Mouse (Mus musculus): ENCODE measurements at regions not wholly inside any gene's neighbourhood (a gene's known extent, or its start where the extent isn't known, plus 50 kb on each side); places are given as distances from the start of the nearest gene placed in this dataset.

DNA sequence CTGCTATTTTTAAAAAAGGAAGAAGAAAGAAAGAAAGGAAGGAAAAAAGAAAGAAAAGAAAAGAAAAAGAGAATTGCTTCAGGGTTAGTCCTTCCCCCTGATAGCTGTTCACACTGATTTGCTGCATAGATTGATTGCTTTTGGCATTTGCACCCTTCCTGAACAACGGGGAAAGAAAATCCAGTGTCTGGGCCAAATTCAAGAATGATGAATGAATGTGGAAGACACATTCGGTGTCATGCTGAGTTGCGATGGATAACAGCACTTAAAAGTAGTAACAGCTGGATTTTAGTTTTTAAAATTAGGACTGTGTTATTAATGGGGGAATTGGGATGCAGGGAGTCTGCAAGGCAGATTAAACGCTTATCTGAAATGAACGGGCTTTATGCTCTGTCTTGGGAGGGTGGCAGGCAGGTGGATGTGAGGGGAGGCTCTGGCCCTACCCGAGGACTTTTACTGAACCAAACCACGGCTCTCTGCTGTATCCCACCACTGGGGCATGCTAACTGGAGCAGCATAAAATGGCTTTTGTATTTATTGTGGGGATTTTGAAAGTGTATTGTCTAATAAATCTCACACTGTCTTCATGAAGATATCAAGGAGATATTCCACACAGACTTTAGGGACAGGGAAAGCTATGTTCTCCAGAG lies 114.4 kb downstream of the Lca5 start:
- H3K9ac ChIP-seq (replicated peaks; ENCODE audit: low read length), result no peak overlapping the region; the same call in 1 of the 2 replicates
- peak overlapping the region; percentile 71 for H3K27ac ChIP-seq (replicated peaks; ENCODE audit: low read depth, low read length)
- no peaks in the 10 kb centered on the region for H3K9me3 ChIP-seq (ENCODE audit: control insufficient read depth, low read length)
- no peaks in the 10 kb centered on the region for H3K36me3 ChIP-seq (ENCODE audit: control insufficient read depth, insufficient read depth, low read length)
- H3K4me2 ChIP-seq (ENCODE audit: low read length), result peak overlapping the region; percentile 32
- H3K27me3 ChIP-seq (ENCODE audit: control insufficient read depth, insufficient read depth, low read length), result no peaks in the 10 kb centered on the region
- WGBS, result 20% methylated on average over 7 of the region's 7 CpGs
- H3K4me1 ChIP-seq (ENCODE audit: control insufficient read depth, insufficient read depth, low read length), result peaks cover 12% of the 10 kb centered on the region
- peak; percentile 37; the same call in 1 of the 2 replicates for ATAC-seq (ENCODE audit: low FRiP score, low TSS enrichment)
- peak; percentile 49 for DNase-seq
- no peak overlapping the region for H3K4me3 ChIP-seq (replicated peaks; ENCODE audit: low read depth, low read length)

- H3K4me2 ChIP-seq (ENCODE audit: low read length), result peak overlapping the region; percentile 32
- no peak overlapping the region for H3K4me3 ChIP-seq (replicated peaks; ENCODE audit: low read depth, low read length)
- 7% methylated on average over 6 of the region's 6 CpGs for WGBS
- DNase-seq (peak; percentile 79), ATAC-seq (ENCODE audit: low FRiP score, low TSS enrichment) (peak; percentile 87; the same call in 1 of the 2 replicates)
- H3K27ac ChIP-seq (replicated peaks; ENCODE audit: low read depth, low read length), result peak overlapping the region; percentile 72
- H3K27me3 ChIP-seq (ENCODE audit: control insufficient read depth, insufficient read depth, low read length), result no peaks in the 10 kb centered on the region
- H3K4me1 ChIP-seq (ENCODE audit: control insufficient read depth, insufficient read depth, low read length), result peaks cover 12% of the 10 kb centered on the region
- H3K36me3 ChIP-seq (ENCODE audit: control insufficient read depth, insufficient read depth, low read length), result no peaks in the 10 kb centered on the region
- no peaks in the 10 kb centered on the region for H3K9me3 ChIP-seq (ENCODE audit: control insufficient read depth, low read length)
- no peak overlapping the region for H3K9ac ChIP-seq (replicated peaks; ENCODE audit: low read length)
Observed at GRCm38 (mm10) chr9:83325910-83326309, 115.0 kb downstream of the Lca5 start.

GRCm38 (mm10) chr9:83324336-83324735 lies 116.6 kb downstream of the Lca5 start:
- H3K4me2 ChIP-seq (ENCODE audit: low read length), result no peak overlapping the region
- H3K9me3 ChIP-seq (ENCODE audit: control insufficient read depth, low read length), result no peaks in the 10 kb centered on the region
- peaks cover 12% of the 10 kb centered on the region for H3K4me1 ChIP-seq (ENCODE audit: control insufficient read depth, insufficient read depth, low read length)
- no peaks in the 10 kb centered on the region for H3K27me3 ChIP-seq (ENCODE audit: control insufficient read depth, insufficient read depth, low read length)
- H3K36me3 ChIP-seq (ENCODE audit: control insufficient read depth, insufficient read depth, low read length), result no peaks in the 10 kb centered on the region
- 83% methylated on average over 3 of the region's 3 CpGs for WGBS
- DNase-seq (no peak), ATAC-seq (ENCODE audit: low FRiP score, low TSS enrichment) (no peak)
- H3K9ac ChIP-seq (replicated peaks; ENCODE audit: low read length), result no peak overlapping the region
- no peak overlapping the region for H3K27ac ChIP-seq (replicated peaks; ENCODE audit: low read depth, low read length)
- no peak overlapping the region for H3K4me3 ChIP-seq (replicated peaks; ENCODE audit: low read depth, low read length)

- Histone ChIP-seq H3K27ac (replicated peaks; ENCODE audit: low read depth, low read length) (no peak overlapping the region), H3K4me2 (ENCODE audit: low read length) (no peak overlapping the region), H3K4me1 (ENCODE audit: control insufficient read depth, insufficient read depth, low read length) (peaks cover 12% of the 10 kb centered on the region), H3K36me3 (ENCODE audit: control insufficient read depth, insufficient read depth, low read length) (no peaks in the 10 kb centered on the region), H3K27me3 (ENCODE audit: control insufficient read depth, insufficient read depth, low read length) (no peaks in the 10 kb centered on the region), H3K4me3 (replicated peaks; ENCODE audit: low read depth, low read length) (no peak overlapping the region), H3K9ac (replicated peaks; ENCODE audit: low read length) (no peak overlapping the region), H3K9me3 (ENCODE audit: control insufficient read depth, low read length) (no peaks in the 10 kb centered on the region)
- 69% methylated on average over 8 of the region's 8 CpGs for WGBS
- DNase-seq, result no peak
- ATAC-seq (ENCODE audit: low FRiP score, low TSS enrichment), result no peak
Observed at GRCm38 (mm10) chr9:83322991-83323583, 117.8 kb downstream of the Lca5 start.

DNA sequence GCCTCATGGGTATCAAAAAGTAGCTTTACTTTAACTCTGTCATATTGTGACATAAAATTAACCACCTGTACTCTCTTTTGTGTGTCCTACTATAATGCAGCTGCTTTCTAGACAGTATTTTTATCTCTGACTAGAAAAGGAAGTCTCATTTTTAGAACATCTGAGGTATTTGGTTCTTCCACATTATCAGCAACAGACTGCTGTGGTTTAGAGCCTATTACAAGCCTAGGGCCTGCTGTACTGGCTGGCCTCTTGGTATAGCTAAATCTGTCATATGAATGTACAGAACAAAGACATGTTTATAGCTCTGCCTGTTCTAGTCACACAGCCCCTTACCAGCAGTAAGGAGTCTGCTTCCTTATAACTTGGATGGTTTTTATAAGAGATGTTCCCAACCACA lies 119.1 kb downstream of the Lca5 start:
- ATAC-seq (ENCODE audit: low FRiP score, low TSS enrichment) (no peak), DNase-seq (no peak)
- no peak overlapping the region for H3K9ac ChIP-seq (replicated peaks; ENCODE audit: low read length)
- H3K27ac ChIP-seq (replicated peaks; ENCODE audit: low read depth, low read length), result no peak overlapping the region
- no peak overlapping the region for H3K4me3 ChIP-seq (replicated peaks; ENCODE audit: low read depth, low read length)
- H3K4me2 ChIP-seq (ENCODE audit: low read length), result no peak overlapping the region
- H3K27me3 ChIP-seq (ENCODE audit: control insufficient read depth, insufficient read depth, low read length), result no peaks in the 10 kb centered on the region
- no peaks in the 10 kb centered on the region for H3K36me3 ChIP-seq (ENCODE audit: control insufficient read depth, insufficient read depth, low read length)
- no peaks in the 10 kb centered on the region for H3K9me3 ChIP-seq (ENCODE audit: control insufficient read depth, low read length)
- peaks cover 16% of the 10 kb centered on the region for H3K4me1 ChIP-seq (ENCODE audit: control insufficient read depth, insufficient read depth, low read length)

- no peaks in the 10 kb centered on the region for H3K36me3 ChIP-seq (ENCODE audit: control insufficient read depth, insufficient read depth, low read length)
- WGBS, result 75% methylated on average over 4 of the region's 4 CpGs
- no peak for DNase-seq
- no peaks in the 10 kb centered on the region for H3K27me3 ChIP-seq (ENCODE audit: control insufficient read depth, insufficient read depth, low read length)
- peaks cover 15% of the 10 kb centered on the region for H3K4me1 ChIP-seq (ENCODE audit: control insufficient read depth, insufficient read depth, low read length)
- no peak overlapping the region for H3K4me3 ChIP-seq (replicated peaks; ENCODE audit: low read depth, low read length)
- ATAC-seq (ENCODE audit: low FRiP score, low TSS enrichment), result no peak
- H3K9me3 ChIP-seq (ENCODE audit: control insufficient read depth, low read length), result no peaks in the 10 kb centered on the region
- H3K27ac ChIP-seq (replicated peaks; ENCODE audit: low read depth, low read length), result no peak overlapping the region
- H3K9ac ChIP-seq (replicated peaks; ENCODE audit: low read length), result no peak overlapping the region
- H3K4me2 ChIP-seq (ENCODE audit: low read length), result no peak overlapping the region
Observed at GRCm38 (mm10) chr9:83320834-83321233, 120.1 kb downstream of the Lca5 start.

DNA sequence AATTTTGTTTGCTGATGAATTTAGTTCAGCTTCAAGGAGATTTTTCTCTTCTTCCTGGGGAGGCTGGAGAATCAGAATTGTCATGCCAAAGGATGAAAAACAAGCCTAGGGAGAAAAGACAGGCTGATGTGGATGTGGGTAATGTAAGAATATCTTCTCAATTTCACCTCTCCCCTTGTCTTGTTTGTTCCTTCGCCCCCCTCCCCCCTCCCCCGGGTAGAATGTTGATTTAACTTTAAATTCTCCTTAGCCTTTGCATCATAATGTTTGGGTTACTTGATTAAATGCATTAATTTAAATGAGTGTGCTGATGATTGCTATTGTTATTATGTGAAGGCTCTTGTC lies 124.1 kb downstream of the Lca5 start:
- Histone ChIP-seq H3K9me3 (ENCODE audit: control insufficient read depth, low read length) (no peaks in the 10 kb centered on the region), H3K27me3 (ENCODE audit: control insufficient read depth, insufficient read depth, low read length) (no peaks in the 10 kb centered on the region), H3K36me3 (ENCODE audit: control insufficient read depth, insufficient read depth, low read length) (no peaks in the 10 kb centered on the region), H3K4me1 (ENCODE audit: control insufficient read depth, insufficient read depth, low read length) (peaks cover 15% of the 10 kb centered on the region), H3K4me3 (replicated peaks; ENCODE audit: low read depth, low read length) (no peak overlapping the region), H3K4me2 (ENCODE audit: low read length) (peak overlapping the region; percentile 5; the same call in 1 of the 2 replicates), H3K27ac (replicated peaks; ENCODE audit: low read depth, low read length) (peak overlapping the region; percentile 60), H3K9ac (replicated peaks; ENCODE audit: low read length) (no peak overlapping the region)
- DNase-seq (no peak), ATAC-seq (ENCODE audit: low FRiP score, low TSS enrichment) (no peak)
- WGBS, result 71% methylated on average over 2 of the region's 2 CpGs

DNA sequence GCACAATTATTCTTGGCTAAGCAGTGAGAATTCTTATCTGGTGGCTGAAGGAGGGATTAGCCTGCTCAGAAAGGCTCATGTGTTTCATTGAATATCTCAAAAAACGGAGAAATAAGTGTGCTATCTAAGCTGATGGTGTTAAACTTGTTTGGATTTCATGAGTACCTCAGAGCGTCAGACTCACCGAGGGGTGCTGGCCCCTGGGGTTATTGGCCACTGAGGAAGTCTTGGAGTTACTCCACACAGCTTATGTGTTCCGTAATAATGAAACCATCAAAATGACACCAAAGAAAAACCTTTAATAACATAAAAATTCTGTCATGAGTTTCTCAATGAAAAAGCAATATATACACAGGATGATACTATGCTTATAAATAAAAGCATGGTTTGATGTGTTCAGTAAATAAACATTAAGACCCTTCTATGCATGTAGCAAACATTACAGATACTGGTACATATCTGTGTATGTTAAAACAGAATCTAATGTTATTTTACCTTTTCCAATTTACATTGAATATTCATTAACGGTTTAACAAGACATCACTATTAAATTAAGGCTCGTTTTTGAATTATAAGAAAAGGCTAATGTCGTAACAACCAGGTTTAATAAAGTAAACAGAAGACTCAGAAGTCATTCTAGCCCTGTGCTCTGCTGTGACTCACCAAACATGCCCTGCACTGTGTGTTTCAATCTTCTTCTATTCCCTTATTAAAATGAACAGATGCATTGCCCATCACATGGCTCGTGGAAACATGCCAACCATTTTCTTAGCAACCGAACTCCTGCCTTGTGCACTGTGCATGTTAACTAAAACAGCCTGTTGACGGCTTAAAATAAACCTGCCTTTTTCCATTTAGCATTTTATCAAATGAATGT lies 124.7 kb downstream of the Lca5 start:
- H3K27me3 ChIP-seq (ENCODE audit: control insufficient read depth, insufficient read depth, low read length), result no peaks in the 10 kb centered on the region
- WGBS, result 49% methylated on average over 10 of the region's 10 CpGs
- ATAC-seq (ENCODE audit: low FRiP score, low TSS enrichment) (peak; percentile 84), DNase-seq (peak; percentile 85)
- no peaks in the 10 kb centered on the region for H3K9me3 ChIP-seq (ENCODE audit: control insufficient read depth, low read length)
- H3K27ac ChIP-seq (replicated peaks; ENCODE audit: low read depth, low read length), result peak overlapping the region; percentile 60
- peaks cover 15% of the 10 kb centered on the region for H3K4me1 ChIP-seq (ENCODE audit: control insufficient read depth, insufficient read depth, low read length)
- H3K4me3 ChIP-seq (replicated peaks; ENCODE audit: low read depth, low read length), result no peak overlapping the region
- no peak overlapping the region for H3K9ac ChIP-seq (replicated peaks; ENCODE audit: low read length)
- H3K36me3 ChIP-seq (ENCODE audit: control insufficient read depth, insufficient read depth, low read length), result no peaks in the 10 kb centered on the region
- H3K4me2 ChIP-seq (ENCODE audit: low read length), result peak overlapping the region; percentile 5; the same call in 1 of the 2 replicates

All from midbrain, embryonic 14.5 days (tissue).